Mouse (Mus musculus) testis, adult 2 months (tissue): ENCODE measurements at regions not wholly inside any gene's neighbourhood (a gene's known extent, or its start where the extent isn't known, plus 50 kb on each side); places are given as distances from the start of the nearest gene placed in this dataset.

ENCODE experiments used
- CTCF ChIP-seq: fragments of 200-500 bp; IDR thresholded peaks from 2 replicates; pipeline ENCODE4 v1.5.1; 2012; ENCODE audit warnings: low read depth, mild to moderate bottlenecking, inconsistent platforms, low read length, moderate library complexity; ENCODE audit not compliant: control insufficient read depth, insufficient read depth, insufficient replicate concordance
- POLR2A ChIP-seq: fragments of 200-500 bp; IDR thresholded peaks from 2 replicates; pipeline ENCODE4 v1.6.1; 2012; ENCODE audit warnings: low read depth, mild to moderate bottlenecking, inconsistent platforms, low read length, moderate library complexity; ENCODE audit not compliant: control insufficient read depth

- TF ChIP-seq POLR2A: no peak
- TF ChIP-seq CTCF: no peak
Measured at GRCm38 (mm10) chr19:21052771-21053170, 98.8 kb upstream of the Tmc1 start.
